Mouse (Mus musculus) CH12.LX (cell line): Measurements from ENCODE around the gene Ttyh3.

Source experiments
- CHD1 ChIP-seq: IDR thresholded peaks from 2 replicates; pipeline ENCODE4 v1.6.1; 2012; ENCODE audit warnings: low read depth, low read length, improper control_type of control experiment, inconsistent platforms
- CHD2 ChIP-seq: IDR thresholded peaks from 2 replicates; pipeline ENCODE4 v1.6.1; 2011; ENCODE audit warnings: low read length, improper control_type of control experiment
- CTCF ChIP-seq, 2 experiments: IDR thresholded peaks in 1 of 2; conservative IDR thresholded peaks in 1 of 2; 2 replicates each; pipeline ENCODE4 v1.5.1; 2011 to 2012; ENCODE audit warnings: low read depth in 2 of 2, low read length in 2 of 2, improper control_type of control experiment in 1 of 2, inconsistent platforms in 1 of 2, mild to moderate bottlenecking in 1 of 2, moderate library complexity in 1 of 2
- E2F4 ChIP-seq: IDR thresholded peaks from 2 replicates; pipeline ENCODE4 v1.6.1; 2011; ENCODE audit warnings: low read depth, low read length, improper control_type of control experiment; ENCODE audit not compliant: insufficient replicate concordance
- ELF1 ChIP-seq: IDR thresholded peaks from 2 replicates; pipeline ENCODE4 v1.6.1; 2014; ENCODE audit warnings: low read depth, mild to moderate bottlenecking, inconsistent platforms, low read length, improper control_type of control experiment
- EP300 ChIP-seq: IDR thresholded peaks from 2 replicates; pipeline ENCODE4 v1.6.1; 2011; ENCODE audit warnings: low read length, improper control_type of control experiment
- MAFK ChIP-seq: IDR thresholded peaks from 2 replicates; pipeline ENCODE4 v1.6.1; 2011; ENCODE audit warnings: low read length, improper control_type of control experiment; ENCODE audit not compliant: insufficient replicate concordance
- MAX ChIP-seq: IDR thresholded peaks from 2 replicates; pipeline ENCODE4 v1.6.1; 2011; ENCODE audit warnings: low read length, improper control_type of control experiment
- MXI1 ChIP-seq: IDR thresholded peaks from 2 replicates; pipeline ENCODE4 v1.6.1; 2011; ENCODE audit warnings: mild to moderate bottlenecking, low read depth, low read length, improper control_type of control experiment
- POLR2A ChIP-seq: IDR thresholded peaks from 2 replicates; pipeline ENCODE4 v1.6.1; 2011; ENCODE audit warnings: low read depth, mild to moderate bottlenecking, improper control_type of control experiment, low read length
- POLR2AphosphoS2 ChIP-seq: IDR thresholded peaks from 2 replicates; pipeline ENCODE4 v1.6.1; 2011; ENCODE audit warnings: low read depth, low read length, improper control_type of control experiment
- USF1 ChIP-seq: IDR thresholded peaks from 2 replicates; pipeline ENCODE4 v1.6.1; 2014; ENCODE audit warnings: low read depth, mild to moderate bottlenecking, inconsistent platforms, low read length, improper control_type of control experiment
- ZC3H11A ChIP-seq: IDR thresholded peaks from 2 replicates; pipeline ENCODE4 v1.6.1; 2012; ENCODE audit warnings: low read depth, mild to moderate bottlenecking, inconsistent platforms, low read length, improper control_type of control experiment
- ZKSCAN1 ChIP-seq: IDR thresholded peaks from 2 replicates; pipeline ENCODE4 v1.6.1; 2012; ENCODE audit warnings: low read depth, inconsistent platforms, low read length, improper control_type of control experiment, borderline replicate concordance

- TF ChIP-seq CTCF (conservative IDR thresholded peaks at IDR 0.05 in 1 of 2, IDR thresholded peaks at IDR 0.05 in 1 of 2; ENCODE audit: low read depth in 2 of 2, low read length in 2 of 2) (no peak), E2F4 (no peak), MAFK (no peak), POLR2AphosphoS2 (no peak), POLR2A (no peak), MXI1 (no peak), ZC3H11A (no peak), MAX (no peak), ZKSCAN1 (no peak), EP300 (no peak), USF1 (no peak), CHD2 (no peak), CHD1 (no peak), ELF1 (no peak)
Observed at GRCm38 (mm10) chr5:140619895-140620736, 28.7 kb downstream of the Ttyh3 start.
